Comparison of ENCODE assay signal across 16 mouse cellular contexts in genomic region chr2:103192591-103192990, GRCm38 (mm10).
"Had no signal": no experiment of that assay in that cellular context is flagged by ENCODE, and none has a peak within 500 bp of the region (broad histone marks: within the 10 kb centered on the region; RNA-seq: fewer than 3 reads in every experiment).

No protein-coding gene starts in this region.

- DNase-seq: heart, postnatal 10 days; heart, postnatal 14 days; heart, postnatal 36 days; heart, postnatal 4 days; kidney, adult 11 months; kidney, adult 18-20 months; kidney, adult 2 months; kidney, adult 8-10 months; kidney, adult 9 months; kidney, postnatal 10 days; kidney, postnatal 14 days; kidney, postnatal 25 days; kidney, postnatal 36 days; kidney, postnatal 4 days; layer of hippocampus, adult 9-11 months; layer of hippocampus, postnatal 36 days had no signal
